Mouse (Mus musculus) lung, postnatal 0 days (tissue): ENCODE measurements around the gene Mpst.

Source experiments
- CTCF ChIP-seq: IDR thresholded peaks from 2 replicates; pipeline ENCODE4 v1.5.1; 2016; ENCODE audit warnings: antibody characterized with exemption, mild to moderate bottlenecking
- EP300 ChIP-seq: IDR thresholded peaks from 2 replicates; pipeline ENCODE4 v1.6.1; 2016; ENCODE audit warnings: antibody characterized with exemption, mild to moderate bottlenecking, control low read depth

- no peak for TF ChIP-seq CTCF
- no peak for TF ChIP-seq EP300
Observed at GRCm38 (mm10) chr15:78413719-78414117, 7.5 kb downstream of the Mpst start.
